Mouse (Mus musculus): ENCODE data around the gene Aff3. TPM values are rescaled to one million over a fixed set of nuclear protein-coding genes. Genes with fewer than 3 reads are reported as not detected.

Aff3 gene
- polyA plus RNA-seq, 1 experiment from 2014 or later, result 6.9 TPM

- no peaks in the 10 kb centered on the region for H3K9me3 ChIP-seq
- H3K4me3 ChIP-seq, result peak overlapping the region; percentile 16; the same call in 1 of the 2 replicates
- DNase-seq (ENCODE audit: low spot score), result no peak
- H3K4me1 ChIP-seq, result peaks cover 57% of the 10 kb centered on the region
- H3K36me3 ChIP-seq, result no peaks in the 10 kb centered on the region
- H3K27ac ChIP-seq, result peak overlapping the region; percentile 79
- no peaks in the 10 kb centered on the region for H3K27me3 ChIP-seq (ENCODE audit: insufficient read depth, poor library complexity, severe bottlenecking)
- 30% methylated on average over 7 of the region's 7 CpGs for WGBS
Observed at GRCm38 (mm10) chr1:38546696-38547095, 118.1 kb downstream of the Aff3 start.

DNA sequence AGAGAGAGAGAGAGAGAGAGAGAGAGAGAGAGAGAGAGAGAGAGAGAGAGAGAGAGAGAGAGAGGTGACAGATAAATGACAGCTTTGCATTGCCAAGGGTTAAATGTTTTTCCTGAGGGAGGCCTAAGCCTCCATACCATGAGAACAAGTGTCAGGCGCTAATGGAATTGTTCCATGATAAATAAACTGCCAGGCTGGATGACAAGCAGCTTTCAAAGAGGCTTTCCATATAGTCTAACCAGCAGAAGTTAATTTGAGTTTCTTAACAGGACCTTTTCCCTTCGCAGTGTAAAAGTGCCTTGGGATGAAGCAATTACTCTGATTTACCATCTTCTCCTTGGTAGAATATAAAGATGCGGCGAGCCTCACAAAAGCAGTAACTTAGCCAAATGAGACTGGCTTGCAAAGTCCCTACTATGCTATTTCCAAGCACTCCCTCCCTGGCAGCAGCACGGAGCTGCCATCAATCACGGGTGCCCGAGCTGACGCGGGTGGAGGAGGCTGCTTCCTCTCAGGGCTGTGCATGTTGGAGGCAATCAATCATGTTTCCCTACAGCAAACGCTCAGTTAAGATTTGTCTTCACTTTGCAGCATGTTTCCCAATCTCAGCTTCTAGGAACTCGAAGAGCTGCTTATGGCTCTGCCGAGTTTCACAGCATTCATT is 119.3 kb downstream of the Aff3 start:
- 26% methylated on average over 12 of the region's 12 CpGs for WGBS
- no peaks in the 10 kb centered on the region for H3K9me3 ChIP-seq
- H3K27ac ChIP-seq, result peak overlapping the region; percentile 79; the same call in 1 of the 2 replicates
- peak; percentile 20 for DNase-seq (ENCODE audit: low spot score)
- H3K4me3 ChIP-seq, result no peak overlapping the region; the same call in 1 of the 2 replicates
- H3K4me1 ChIP-seq, result peaks cover 57% of the 10 kb centered on the region
- H3K27me3 ChIP-seq (ENCODE audit: insufficient read depth, poor library complexity, severe bottlenecking), result no peaks in the 10 kb centered on the region
- no peaks in the 10 kb centered on the region for H3K36me3 ChIP-seq

DNA sequence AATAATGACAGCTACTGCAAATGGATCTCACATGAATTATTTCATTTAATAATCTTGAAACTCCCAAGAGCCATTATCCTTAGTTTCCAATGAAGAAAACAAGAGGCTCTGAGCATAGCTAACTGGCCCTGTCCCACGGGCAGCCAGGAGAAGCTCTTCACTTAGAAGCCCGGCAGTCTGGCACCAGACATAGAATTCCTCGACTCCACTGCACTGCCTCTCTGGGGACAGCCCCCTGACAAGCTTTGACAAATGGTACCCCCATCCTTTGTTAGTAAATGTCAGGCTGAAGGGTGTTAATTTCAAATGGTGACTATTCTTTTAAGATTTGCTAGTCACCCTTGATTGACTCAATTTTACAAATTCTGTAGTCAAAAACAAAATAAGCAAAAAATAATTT is 120.3 kb downstream of the Aff3 start:
- Histone ChIP-seq H3K36me3 (no peaks in the 10 kb centered on the region), H3K4me1 (peaks cover 57% of the 10 kb centered on the region), H3K27me3 (ENCODE audit: insufficient read depth, poor library complexity, severe bottlenecking) (no peaks in the 10 kb centered on the region), H3K27ac (no peak overlapping the region), H3K9me3 (no peaks in the 10 kb centered on the region), H3K4me3 (no peak overlapping the region)
- WGBS, result 20% methylated on average over 3 of the region's 3 CpGs
- DNase-seq (ENCODE audit: low spot score), result no peak

- WGBS, result 63% methylated on average over 4 of the region's 4 CpGs
- no peaks in the 10 kb centered on the region for H3K36me3 ChIP-seq
Observed at GRCm38 (mm10) chr1:38541536-38541935, 123.2 kb downstream of the Aff3 start.

DNA sequence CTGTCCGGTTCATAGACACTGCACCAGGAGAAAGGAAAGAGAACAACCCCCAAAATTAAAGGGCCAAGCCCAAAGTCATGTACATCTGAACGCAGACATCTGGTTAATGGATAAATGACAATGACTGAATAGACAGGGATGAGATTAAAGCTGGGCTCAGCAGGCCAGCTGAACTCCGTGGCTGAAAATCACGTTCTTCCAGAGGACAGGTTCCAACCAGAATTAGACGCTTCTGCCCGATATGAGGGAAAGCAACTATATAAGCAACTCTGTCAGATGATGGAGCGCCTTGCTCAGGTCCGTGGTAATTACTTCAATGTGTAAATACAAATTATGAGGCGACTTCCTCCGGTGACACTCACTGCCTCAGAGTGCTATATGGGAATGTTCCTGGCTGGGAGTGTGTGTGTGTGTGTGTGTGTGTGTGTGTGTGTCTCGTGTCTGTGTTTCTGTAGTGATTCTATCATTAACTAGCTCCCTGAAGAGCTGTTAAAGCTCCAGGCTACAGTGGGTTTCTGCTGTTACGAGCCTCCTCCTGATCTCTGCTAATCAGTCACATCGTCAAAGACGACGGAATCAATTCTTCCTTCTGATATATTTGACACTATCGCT is 127.7 kb downstream of the Aff3 start:
- no peak overlapping the region for H3K4me3 ChIP-seq
- DNase-seq (ENCODE audit: low spot score), result no peak
- H3K4me1 ChIP-seq, result peaks cover 10% of the 10 kb centered on the region; the same call in 1 of the 2 replicates
- no peak overlapping the region for H3K27ac ChIP-seq
- WGBS, result 82% methylated on average over 16 of the region's 16 CpGs
- H3K9me3 ChIP-seq, result no peaks in the 10 kb centered on the region
- no peaks in the 10 kb centered on the region for H3K27me3 ChIP-seq (ENCODE audit: insufficient read depth, poor library complexity, severe bottlenecking)
- peaks cover 9% of the 10 kb centered on the region for H3K36me3 ChIP-seq

More at GRCm38 (mm10) chr1:38541536-38541935, 123.2 kb downstream of the Aff3 start:
- DNase-seq (ENCODE audit: low spot score), result no peak
- Histone ChIP-seq H3K4me1 (peaks cover 36% of the 10 kb centered on the region), H3K27ac (no peak overlapping the region), H3K27me3 (ENCODE audit: insufficient read depth, poor library complexity, severe bottlenecking) (no peaks in the 10 kb centered on the region), H3K4me3 (no peak overlapping the region), H3K9me3 (no peaks in the 10 kb centered on the region)

- WGBS, result 45% methylated on average over 7 of the region's 7 CpGs
- DNase-seq (ENCODE audit: low spot score), result peak; percentile 58
- Histone ChIP-seq H3K4me1 (0 out of 2 replicates have a peak, but pooled peaks cover 5% of the 10 kb centered on the region), H3K36me3 (peaks cover 12% of the 10 kb centered on the region), H3K27ac (no peak overlapping the region), H3K27me3 (ENCODE audit: insufficient read depth, poor library complexity, severe bottlenecking) (no peaks in the 10 kb centered on the region), H3K4me3 (no peak overlapping the region), H3K9me3 (no peaks in the 10 kb centered on the region)
Observed at GRCm38 (mm10) chr1:38532581-38532980, 132.2 kb downstream of the Aff3 start.

- Histone ChIP-seq H3K27ac (no peak overlapping the region), H3K4me3 (no peak overlapping the region), H3K36me3 (peaks cover 27% of the 10 kb centered on the region), H3K9me3 (no peaks in the 10 kb centered on the region), H3K4me1 (0 out of 2 replicates have a peak, but pooled peaks cover 5% of the 10 kb centered on the region), H3K27me3 (ENCODE audit: insufficient read depth, poor library complexity, severe bottlenecking) (no peaks in the 10 kb centered on the region)
- DNase-seq (ENCODE audit: low spot score), result no peak
- 78% methylated on average over 5 of the region's 5 CpGs for WGBS
Observed at GRCm38 (mm10) chr1:38528607-38529006, 136.1 kb downstream of the Aff3 start.

DNA sequence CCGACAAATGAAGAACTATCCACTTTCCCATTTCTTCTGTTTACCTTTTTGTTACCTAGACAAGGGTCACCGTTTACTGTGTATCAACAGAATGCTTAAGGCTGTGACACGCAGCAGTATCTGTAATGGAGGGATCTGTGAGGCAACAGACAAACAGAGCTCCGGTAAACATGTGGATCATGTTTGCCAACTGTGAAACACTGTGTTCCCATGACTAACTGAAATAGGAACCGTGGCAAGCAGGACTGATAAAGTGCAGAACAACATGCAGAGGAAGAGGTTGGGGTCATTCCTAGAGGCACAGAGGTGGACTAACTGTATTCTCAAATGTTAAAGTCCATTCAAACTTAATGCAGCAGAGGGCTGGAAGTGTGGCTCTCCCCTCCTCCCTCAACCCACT is 138.2 kb downstream of the Aff3 start:
- H3K36me3 ChIP-seq, result peaks cover 27% of the 10 kb centered on the region
- WGBS, result 83% methylated on average over 5 of the region's 5 CpGs
- no peaks in the 10 kb centered on the region for H3K4me1 ChIP-seq
- DNase-seq (ENCODE audit: low spot score), result no peak
- H3K27ac ChIP-seq, result no peak overlapping the region
- no peak overlapping the region for H3K4me3 ChIP-seq
- H3K27me3 ChIP-seq (ENCODE audit: insufficient read depth, poor library complexity, severe bottlenecking), result no peaks in the 10 kb centered on the region
- no peaks in the 10 kb centered on the region for H3K9me3 ChIP-seq

DNA sequence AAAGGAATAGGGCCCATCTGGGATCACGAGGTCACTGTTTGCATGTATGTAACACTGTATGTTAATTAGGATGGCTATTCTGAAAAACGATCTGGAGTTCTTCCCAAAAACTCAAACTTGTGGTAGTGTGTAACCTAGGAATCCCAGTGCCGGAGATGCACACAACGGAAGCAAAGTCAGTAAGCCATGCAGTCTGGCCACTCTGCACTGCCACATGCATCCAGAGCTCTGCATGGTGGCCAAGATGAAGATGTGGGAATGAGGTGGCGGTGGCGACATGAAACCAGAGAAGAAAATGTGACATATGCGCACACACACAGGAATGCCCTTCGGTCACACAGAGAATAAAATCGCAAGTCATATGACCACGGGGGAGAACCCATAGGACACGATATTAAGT is 143.1 kb downstream of the Aff3 start:
- peaks cover 30% of the 10 kb centered on the region for H3K36me3 ChIP-seq
- no peak overlapping the region for H3K27ac ChIP-seq
- no peak overlapping the region for H3K4me3 ChIP-seq
- H3K27me3 ChIP-seq (ENCODE audit: insufficient read depth, poor library complexity, severe bottlenecking), result no peaks in the 10 kb centered on the region
- H3K9me3 ChIP-seq, result no peaks in the 10 kb centered on the region
- peaks cover under 1% of the 10 kb centered on the region; the same call in 1 of the 2 replicates for H3K4me1 ChIP-seq
- no peak for DNase-seq (ENCODE audit: low spot score)
- 92% methylated on average over 11 of the region's 11 CpGs for WGBS

GRCm38 (mm10) chr1:38516225-38516624 is 148.5 kb downstream of the Aff3 start:
- Histone ChIP-seq H3K36me3 (peaks cover 3% of the 10 kb centered on the region; the same call in 1 of the 2 replicates), H3K9me3 (no peaks in the 10 kb centered on the region), H3K27ac (no peak overlapping the region), H3K27me3 (ENCODE audit: insufficient read depth, poor library complexity, severe bottlenecking) (no peaks in the 10 kb centered on the region), H3K4me3 (no peak overlapping the region), H3K4me1 (peaks cover 39% of the 10 kb centered on the region)
- no peak for DNase-seq (ENCODE audit: low spot score)
- WGBS, result 40% methylated on average over 1 of the region's 1 CpGs

- H3K36me3 ChIP-seq, result no peaks in the 10 kb centered on the region
- H3K9me3 ChIP-seq, result no peaks in the 10 kb centered on the region
- DNase-seq (ENCODE audit: low spot score), result no peak
- H3K4me3 ChIP-seq, result no peak overlapping the region
- peak overlapping the region; percentile 57 for H3K27ac ChIP-seq
- 45% methylated on average over 4 of the region's 4 CpGs for whole genome bisulfite sequencing
- H3K27me3 ChIP-seq (ENCODE audit: insufficient read depth, poor library complexity, severe bottlenecking), result no peaks in the 10 kb centered on the region
- peaks cover 49% of the 10 kb centered on the region for H3K4me1 ChIP-seq
Observed at GRCm38 (mm10) chr1:38514634-38515011, 150.1 kb downstream of the Aff3 start.

- Histone ChIP-seq H3K27me3 (ENCODE audit: insufficient read depth, poor library complexity, severe bottlenecking) (no peaks in the 10 kb centered on the region), H3K9me3 (no peaks in the 10 kb centered on the region), H3K36me3 (no peaks in the 10 kb centered on the region), H3K4me3 (no peak overlapping the region), H3K27ac (peak overlapping the region; percentile 57), H3K4me1 (peaks cover 49% of the 10 kb centered on the region)
- DNase-seq (ENCODE audit: low spot score), result no peak
- 86% methylated on average over 12 of the region's 12 CpGs for WGBS
Observed at GRCm38 (mm10) chr1:38513970-38514633, 150.7 kb downstream of the Aff3 start.

All from heart, embryonic 10.5 days (tissue).